Mouse (Mus musculus) spleen, postnatal 14 days (tissue): ENCODE data around the gene Igsf6.
"Not testable (repeated sequence)": the region's sequence is repeated elsewhere in the genome, so short reads cannot be mapped to it uniquely, and the experiment has no call there.

ENCODE experiments used
- DNase-seq, 2 experiments: peaks; one replicate each; pipeline ENCODE4 v3.0.0; 2021 to 2022; ENCODE audit warnings: low spot score in 2 of 2

The Igsf6 gene

DNA sequence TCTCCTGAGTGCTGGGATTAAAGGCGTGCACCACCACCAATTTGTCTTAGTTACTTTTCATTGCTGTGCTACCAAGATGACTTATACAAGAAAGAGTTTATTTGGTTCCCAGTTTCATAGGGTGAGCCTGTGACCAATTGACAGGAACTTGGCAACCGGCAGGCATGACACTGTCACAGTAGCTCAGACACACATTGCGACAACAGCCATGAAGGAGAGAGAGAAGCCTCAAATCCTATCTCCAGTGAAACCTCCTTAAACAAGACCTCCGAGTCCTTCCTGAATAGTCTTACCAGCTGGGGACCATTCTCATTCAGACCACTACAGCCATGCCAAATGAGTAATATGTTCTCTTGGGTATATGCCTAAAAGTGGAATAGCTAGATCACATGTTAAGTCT is 21.3 kb downstream of the Igsf6 start:
- no peak for DNase-seq

DNA sequence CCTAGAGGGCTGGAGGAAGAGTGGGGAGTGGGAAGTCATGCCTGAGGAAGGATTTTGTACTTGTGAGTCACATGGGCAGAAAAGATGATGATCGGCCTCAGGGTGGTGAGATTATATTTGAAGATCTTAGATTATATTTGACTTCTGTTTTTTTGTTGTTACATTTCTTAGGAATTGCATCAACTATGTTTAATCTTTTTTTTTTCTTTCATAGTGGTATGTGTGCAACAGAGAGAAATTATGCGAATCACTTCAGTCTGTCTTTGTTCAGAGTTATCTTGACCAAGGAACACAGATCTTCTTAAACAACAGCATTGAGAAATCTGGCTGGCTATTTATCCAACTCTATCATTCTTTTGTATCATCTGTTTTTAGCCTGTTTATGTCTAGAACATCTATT is 26.7 kb downstream of the Igsf6 start:
- no peak for DNase-seq

DNA sequence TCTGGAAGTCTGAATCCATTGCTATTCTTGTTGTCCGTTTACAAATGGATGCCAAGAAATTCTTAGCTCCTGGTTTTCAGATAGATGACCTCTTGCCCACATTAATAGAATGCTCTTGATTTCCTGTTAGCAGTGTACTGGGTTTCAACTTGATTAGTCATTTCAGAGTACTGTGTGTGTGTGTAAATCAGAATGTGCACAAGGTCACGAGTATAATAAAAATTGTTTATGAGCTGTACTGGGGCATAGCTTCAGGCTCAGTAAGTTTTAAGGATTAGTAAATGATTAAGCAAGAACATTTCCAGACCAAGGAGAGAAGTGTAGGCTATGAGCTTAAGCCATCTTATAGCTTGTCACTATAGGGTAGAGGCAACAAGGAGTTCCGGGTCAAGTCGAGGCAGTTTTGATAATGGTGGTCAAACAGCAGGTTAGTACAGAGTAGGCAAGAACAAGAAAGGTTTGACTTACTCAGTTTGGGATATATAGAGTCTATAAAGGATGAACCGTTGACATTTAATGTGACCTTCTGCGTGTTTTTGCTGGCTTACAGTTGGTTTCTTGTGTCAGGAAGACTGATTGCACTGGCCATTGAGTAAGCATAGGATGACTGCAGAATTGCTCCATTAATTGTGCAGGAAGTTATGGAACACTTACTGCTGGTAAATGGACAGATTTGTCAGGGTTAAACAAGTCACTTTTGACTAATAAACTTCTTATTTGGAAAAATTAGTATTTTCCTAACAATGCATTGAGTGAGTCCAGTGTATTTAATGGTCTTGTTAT is 28.5 kb downstream of the Igsf6 start:
- no peak for DNase-seq

DNA sequence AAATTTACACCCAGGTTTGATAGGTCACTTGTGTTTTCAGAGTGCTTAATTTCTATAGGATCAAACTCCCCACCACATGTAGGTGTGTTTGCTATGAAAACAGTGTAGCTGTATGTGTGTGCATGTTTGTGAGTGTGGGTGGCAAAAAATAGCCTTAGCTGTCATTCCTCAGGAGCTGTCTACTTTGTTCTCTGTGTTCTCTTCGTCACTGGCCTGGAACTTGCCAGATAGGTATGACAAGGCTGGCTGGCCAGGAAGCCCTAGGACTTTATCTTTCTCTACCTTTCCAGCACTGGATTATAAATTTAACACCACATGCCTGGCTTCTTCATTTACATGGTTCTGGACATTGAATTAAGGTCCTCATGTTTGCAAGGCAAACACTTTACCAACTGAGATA is 30.1 kb downstream of the Igsf6 start:
- DNase-seq, result no peak

DNA sequence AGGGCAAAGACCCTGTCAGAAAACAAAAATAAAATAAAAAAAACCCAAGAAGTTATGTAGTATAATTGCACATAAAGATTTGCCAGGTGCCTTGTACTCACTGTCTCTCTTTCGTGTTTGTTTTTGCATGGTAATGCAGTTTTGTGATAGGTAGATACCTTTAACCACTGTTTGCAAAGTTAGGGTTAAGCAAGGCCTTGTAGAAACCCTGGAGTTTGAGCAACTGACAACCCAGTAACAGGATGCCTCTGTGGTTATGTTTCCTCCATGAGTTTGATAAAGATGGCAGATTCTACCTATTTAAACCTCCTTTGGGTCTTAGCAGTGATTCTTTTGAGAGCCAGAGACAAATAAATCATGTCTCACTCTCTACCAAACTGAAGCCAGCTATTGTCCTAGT is 30.9 kb downstream of the Igsf6 start:
- DNase-seq, result no peak

DNA sequence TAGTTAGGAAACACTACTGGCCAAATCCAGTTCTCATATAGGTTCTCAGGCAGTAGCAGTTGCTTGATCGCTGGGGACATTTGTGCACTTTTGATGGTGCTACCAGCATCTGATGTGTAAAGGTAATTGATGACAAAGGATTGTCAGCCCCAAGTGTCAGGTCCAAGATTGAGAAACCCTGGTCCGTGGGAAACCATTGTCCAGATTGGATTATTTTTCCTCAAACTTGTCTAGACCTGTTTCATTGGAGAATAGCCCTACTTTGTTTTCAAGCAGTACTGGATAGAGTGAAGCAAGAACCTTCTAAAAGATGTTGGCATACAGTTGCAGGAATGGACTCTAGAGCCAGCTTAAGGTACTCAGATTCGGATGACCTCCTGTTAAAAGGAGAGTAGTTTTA is 31.4 kb downstream of the Igsf6 start:
- DNase-seq, result no peak

DNA sequence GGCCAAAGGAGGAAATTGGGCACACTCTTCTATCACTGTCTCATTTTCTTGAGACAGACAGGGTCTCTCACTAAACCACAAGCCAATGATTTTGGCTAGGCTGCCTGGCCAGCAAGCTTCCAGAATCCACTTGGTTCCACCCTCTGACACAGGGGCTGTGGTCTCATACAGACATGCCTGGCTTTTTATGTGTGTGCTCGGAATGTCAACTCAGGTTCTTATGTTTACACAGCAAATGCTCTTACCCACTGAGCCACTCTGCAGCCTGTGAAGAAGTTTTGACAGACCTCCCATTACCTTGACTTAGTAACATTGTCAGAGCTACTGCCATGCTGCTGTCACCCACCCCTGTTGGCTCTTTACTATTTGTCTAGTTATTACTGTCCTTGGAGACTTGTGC is 32.4 kb downstream of the Igsf6 start:
- no peak for DNase-seq

DNA sequence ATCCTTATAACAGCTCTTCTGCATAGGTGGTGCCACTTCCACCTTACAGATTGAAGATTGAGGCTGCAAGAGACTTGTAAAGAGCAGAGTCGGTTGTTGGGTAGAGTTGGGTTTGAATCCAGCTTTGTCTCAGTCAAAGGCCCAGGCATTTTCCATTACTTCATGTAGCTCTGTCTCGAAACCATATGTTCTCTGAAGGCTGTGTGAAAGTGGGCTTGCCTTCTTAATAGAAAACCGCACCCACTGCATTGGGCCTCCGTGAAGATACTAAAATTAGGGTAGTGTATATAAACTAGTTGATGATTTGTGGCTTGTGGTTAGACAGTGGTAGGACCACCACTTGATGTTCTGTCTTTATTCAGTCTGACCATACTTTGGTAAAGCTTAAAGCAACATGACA is 33.8 kb downstream of the Igsf6 start:
- no peak for DNase-seq

DNA sequence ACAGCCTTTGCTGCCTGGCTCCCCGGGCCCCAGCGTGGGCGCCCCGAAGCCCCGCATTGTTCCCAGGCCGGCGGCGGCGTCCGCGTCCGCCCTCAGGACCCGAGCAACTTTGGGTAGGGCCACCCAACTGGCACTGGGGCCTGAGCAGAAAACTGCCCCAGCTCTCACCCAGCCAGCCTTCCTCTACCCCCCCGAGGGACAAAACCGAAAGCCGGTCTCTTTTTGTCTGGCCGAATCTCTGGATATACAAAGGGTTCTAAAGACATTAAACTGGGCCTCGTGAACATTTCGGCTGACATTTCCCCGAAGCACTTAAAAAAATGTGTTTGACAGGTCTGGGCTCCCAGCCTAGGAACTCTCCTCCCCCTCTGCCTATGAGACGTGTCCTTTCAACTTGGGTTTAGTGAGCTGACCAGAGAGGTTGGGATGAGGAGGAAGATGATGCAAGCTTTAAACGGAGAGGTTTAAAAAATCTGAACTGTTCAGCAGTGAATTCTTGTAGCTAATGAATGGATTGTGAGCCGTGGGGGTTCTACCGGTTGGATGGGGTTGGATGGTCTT is 39.1 kb downstream of the Igsf6 start:
- DNase-seq, result peak in 1 of 2 experiments; percentile 9

DNA sequence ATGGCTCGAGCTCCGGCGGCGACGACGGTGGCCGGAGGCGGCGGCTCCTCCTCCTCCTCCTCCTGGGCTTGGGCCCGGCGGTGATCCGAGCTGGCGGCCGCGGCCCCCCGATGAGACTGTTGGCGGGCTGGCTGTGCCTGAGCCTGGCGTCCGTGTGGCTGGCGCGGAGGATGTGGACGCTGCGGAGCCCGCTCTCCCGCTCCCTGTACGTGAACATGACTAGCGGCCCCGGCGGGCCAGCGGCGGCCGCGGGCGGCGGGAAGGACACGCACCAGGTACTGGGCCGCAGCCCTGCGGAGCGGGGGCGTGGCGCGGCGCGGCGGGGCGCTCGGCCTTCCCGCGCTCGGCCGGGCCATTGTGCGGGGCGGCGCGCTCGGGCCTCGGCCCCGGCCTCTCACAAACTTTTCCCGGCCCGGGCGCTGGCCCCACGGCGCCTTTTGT is 39.7 kb downstream of the Igsf6 start:
- peak in 1 of 2 experiments; percentile 49 for DNase-seq

DNA sequence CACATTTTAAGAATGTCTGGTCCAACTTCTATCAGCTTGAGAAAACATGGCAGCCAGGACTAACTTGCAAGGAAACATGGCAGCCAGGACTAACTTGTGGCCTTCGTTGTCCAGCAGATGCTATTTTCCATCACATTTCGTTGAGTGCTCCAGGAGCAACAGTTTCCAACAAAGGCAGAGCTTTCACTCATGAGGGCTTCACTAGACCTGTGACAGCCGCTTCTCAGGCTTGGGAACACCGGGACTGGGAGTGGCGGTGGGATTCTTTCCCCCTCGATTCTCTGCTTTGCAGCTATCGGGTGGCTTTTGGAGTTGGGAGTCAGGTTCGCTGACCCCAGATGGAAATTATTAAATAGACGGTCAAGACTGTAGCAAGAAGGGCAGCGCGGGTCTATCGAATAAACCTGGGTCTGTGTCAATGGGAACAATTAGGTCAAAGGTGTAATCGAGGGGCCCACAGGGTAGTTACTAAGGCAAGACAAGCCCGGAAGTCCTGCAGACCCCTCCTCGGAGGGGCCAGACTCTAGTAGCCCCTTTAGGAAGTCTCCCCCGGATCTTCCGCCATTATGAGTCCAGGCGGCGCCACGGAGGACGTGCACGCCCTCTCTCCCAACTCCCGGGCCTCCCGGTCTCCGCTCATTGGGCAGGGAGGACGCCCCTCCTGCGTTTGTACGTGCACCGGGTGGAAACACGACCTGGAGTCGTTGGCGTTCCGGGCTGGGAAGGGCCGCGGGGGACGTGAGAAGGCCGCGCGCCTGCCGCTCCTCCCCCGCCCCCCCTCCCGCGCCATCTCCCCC is 40.3 kb downstream of the Igsf6 start, which contains the start of gene Mettl9:
Gene Mettl9 (plus strand): TSS at position 590 of the 797 bp plus-strand sequence.
- DNase-seq, result peak; percentile 87 to 88

DNA sequence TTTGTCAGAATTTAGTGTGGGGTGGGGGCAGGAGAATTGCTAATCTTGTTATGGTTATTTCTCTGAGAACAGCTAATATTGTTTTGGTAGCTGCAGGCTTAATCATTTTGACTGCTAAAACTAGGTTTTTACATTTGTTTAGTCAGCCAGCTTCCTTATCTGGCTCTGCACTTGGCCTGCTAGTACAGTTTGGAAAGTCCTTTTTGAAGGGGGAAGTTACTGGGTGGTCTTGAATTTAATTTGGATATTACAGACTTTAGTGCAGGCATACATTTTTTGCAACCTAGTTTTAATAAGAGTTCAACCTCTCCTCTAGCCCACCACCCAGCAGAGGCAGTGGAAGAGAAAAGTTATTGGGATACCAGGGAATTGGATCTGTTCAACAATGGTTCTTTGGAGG is 44.4 kb downstream of the Igsf6 start:
- not testable (repeated sequence) for DNase-seq

DNA sequence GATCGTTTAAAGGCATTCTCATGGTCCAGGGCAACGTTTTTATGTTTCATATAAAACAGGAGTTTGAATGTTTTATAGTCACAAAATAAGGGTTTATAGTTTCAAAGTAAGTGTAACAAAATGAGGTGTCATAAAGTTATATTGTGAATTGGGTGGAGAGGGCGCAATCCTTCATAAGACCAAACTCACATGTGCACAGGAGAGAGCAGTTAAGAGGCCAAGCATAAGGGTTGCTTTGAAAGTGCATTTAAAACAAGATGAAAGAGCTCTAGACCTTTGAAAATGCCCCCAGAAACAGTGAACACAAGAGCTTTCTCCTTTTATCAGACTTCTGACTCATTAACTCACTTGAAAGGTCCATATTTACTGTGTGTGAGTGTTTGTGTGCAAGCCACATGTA is 48.1 kb downstream of the Igsf6 start:
- no peak for DNase-seq

DNA sequence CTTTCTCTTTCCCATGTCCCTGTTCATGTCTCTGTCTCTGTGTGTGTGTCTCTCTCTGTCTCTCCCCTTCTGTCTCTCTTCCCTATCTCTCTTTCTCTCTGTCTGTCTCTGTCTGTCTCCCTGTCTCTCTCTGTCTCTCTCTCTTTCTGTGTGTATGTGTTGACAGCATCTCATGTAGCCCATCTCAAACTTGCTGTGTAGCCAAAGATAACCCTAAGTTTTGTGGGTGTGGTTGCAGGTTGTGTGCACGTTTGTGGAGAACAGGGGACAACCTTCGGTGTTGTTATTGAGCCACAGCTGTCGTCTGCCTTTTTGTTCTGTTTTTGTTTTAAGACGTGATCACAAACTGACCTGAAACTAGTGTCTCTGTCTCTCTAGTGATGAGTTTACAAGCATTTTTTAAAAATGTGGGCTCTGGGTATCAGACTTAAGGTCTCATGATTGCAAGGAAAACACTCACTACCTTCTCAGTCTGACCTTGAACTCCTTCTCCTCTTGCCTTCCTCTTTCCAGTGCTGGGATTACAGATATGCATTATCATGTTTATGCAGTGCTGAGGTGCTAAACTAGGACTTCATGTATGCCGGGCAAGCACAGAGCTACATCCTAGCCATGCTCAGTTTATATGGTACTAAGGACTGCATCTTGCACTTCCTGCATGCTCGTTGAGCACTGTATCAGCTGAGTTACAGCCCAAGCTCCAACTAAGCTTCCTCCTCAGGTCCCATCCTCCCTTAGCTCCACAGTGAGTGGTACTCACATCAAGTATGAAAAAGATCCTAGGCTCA is 49.0 kb downstream of the Igsf6 start:
- no peak for DNase-seq

DNA sequence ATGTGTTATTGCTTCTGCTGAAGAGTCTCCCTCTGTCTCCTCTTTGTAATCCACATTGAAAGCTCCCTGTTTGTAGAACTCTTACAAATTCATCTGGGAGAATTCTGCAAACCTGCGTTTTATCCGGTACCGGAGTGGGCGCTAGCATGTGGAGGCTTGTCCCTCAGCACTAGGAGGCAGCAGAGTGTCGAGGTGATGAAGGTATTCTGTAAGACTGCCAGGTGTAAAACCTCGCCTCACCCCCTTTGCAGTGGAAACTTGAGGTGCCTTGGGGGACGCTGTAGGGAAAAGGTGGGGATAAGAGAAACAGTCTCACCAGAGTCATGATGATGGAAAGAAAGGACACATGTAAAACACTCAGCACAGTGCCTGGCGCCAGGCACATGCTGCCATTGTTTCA is 54.1 kb downstream of the Igsf6 start:
- DNase-seq, result no peak

DNA sequence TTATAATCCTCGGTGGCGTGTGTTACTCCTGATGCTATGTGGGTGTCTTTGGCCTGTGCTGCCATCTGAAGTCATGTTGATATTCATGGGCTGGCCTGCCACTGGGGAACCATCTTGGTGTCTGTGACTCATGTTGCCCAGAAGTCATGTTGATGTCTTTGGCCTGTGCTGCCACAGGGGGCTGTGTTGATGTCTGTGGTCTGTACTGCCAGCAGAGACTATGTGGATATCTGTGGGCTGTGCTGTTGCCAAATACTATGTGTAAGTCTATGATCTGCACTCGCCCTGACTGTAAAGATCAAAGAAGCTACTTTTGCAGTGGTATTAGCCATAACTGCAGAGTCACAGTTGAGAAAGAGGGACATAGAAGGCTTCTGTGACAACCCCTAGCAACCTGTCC is 55.6 kb downstream of the Igsf6 start:
- no peak for DNase-seq

DNA sequence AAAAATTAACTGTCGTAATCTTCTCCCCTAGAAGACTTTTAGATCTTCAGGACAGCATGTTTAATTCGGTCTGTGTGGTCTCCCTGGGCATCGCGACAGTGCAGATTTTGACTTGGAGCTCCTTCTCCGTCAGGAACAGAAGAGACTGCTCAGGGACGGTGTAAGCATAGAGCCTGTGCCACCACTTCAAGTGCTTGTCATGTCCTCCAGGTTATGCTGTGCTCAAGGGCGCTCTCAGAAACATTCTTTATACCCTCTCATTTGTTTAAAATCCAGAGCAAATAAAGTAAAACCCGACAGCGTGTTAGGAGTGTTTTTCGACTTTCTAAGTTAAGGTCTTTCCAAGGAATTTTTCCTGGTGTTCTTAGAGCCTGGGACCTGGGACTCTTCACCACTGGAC is 59.9 kb downstream of the Igsf6 start:
- DNase-seq, result no peak
